Mouse (Mus musculus) lung, embryonic 16.5 days (tissue): ENCODE results near the gene Vrtn. TPM values are rescaled to one million over a fixed set of nuclear protein-coding genes. Genes with fewer than 3 reads are reported as not detected.
A peak's percentile ranks its signal among the peaks of the same experiment; 100 is the strongest.

Experiments
- ATAC-seq: fragments of 200-750 bp; cut with Nextera tagmentation; 2 replicates; pipeline ENCODE4 v1.8.0; 2017; ENCODE audit warnings: low read depth, mild to moderate bottlenecking, moderate library complexity
- H3K27ac ChIP-seq: fragments of 300-500 bp; sonication (generic); 2 replicates; pipeline ENCODE4 v1.5.1; 2014; ENCODE audit warnings: mild to moderate bottlenecking, control low read depth, low read length
- H3K27me3 ChIP-seq: fragments of 300-500 bp; sonication (generic); 2 replicates; pipeline ENCODE4 v1.6.1; 2014; ENCODE audit warnings: low read depth, low read length, mixed read lengths; ENCODE audit not compliant: control insufficient read depth, insufficient read depth
- H3K36me3 ChIP-seq: fragments of 300-500 bp; sonication (generic); 2 replicates; pipeline ENCODE4 v1.6.1; 2014; ENCODE audit warnings: low read length; ENCODE audit not compliant: control insufficient read depth, insufficient read depth
- H3K4me1 ChIP-seq: fragments of 300-500 bp; sonication (generic); replicated peaks from 2 replicates; pipeline ENCODE4 v1.6.1; 2014; ENCODE audit warnings: low read length, mixed read lengths; ENCODE audit not compliant: control insufficient read depth, insufficient read depth
- H3K4me2 ChIP-seq: fragments of 300-500 bp; sonication (generic); 2 replicates; pipeline ENCODE4 v1.6.1; 2014; ENCODE audit warnings: low read depth, low read length, control low read depth
- H3K4me3 ChIP-seq: fragments of 300-500 bp; sonication (generic); 2 replicates; pipeline ENCODE4 v1.5.1; 2014; ENCODE audit warnings: mild to moderate bottlenecking, low read length, control low read depth
- H3K9ac ChIP-seq: fragments of 300-500 bp; sonication (generic); 2 replicates; pipeline ENCODE4 v1.6.1; 2014; ENCODE audit warnings: low read length, control low read depth
- H3K9me3 ChIP-seq: fragments of 300-500 bp; sonication (generic); 2 replicates; pipeline ENCODE4 v1.6.1; 2016; ENCODE audit warnings: low read length; ENCODE audit not compliant: control insufficient read depth
- WGBS: fragments of 180-500 bp; shearing (Covaris S2); extraction: QIAGEN DNeasy Blood & Tissue Kit; methylation state at CpG from one replicate; pipeline ENCODE4 v1.1.7; 2014; 5-methylcytosine and 5-hydroxymethylcytosine counted together
- polyA plus RNA-seq: library from polyadenylated mRNA; unstranded; fragments of >200 nt; fragmentation: Nextera tagmentation; extraction: Ambion mirVana; gene quantifications from 2 replicates; pipeline ENCODE4 v1.2.1, GENCODE M21; 2015

Vrtn gene
- polyA plus RNA-seq, 1 experiment from 2014 or later = not detected

GRCm38 (mm10) chr12:84617663-84618062, 23.2 kb upstream of the Vrtn start:
- H3K4me1 ChIP-seq = peaks cover 3% of the 10 kb centered on the region; the same call in 1 of the 2 replicates
- H3K9me3 ChIP-seq = no peaks in the 10 kb centered on the region
- peak; percentile 71 for ATAC-seq
- H3K4me2 ChIP-seq = peak overlapping the region; percentile 83
- H3K27me3 ChIP-seq = no peaks in the 10 kb centered on the region; the same call in 1 of the 2 replicates
- H3K36me3 ChIP-seq = no peaks in the 10 kb centered on the region
- no peak overlapping the region for H3K27ac ChIP-seq
- H3K9ac ChIP-seq = peak overlapping the region; percentile 68
- peak overlapping the region; percentile 93 for H3K4me3 ChIP-seq
- WGBS = 5% methylated on average over 10 of the region's 10 CpGs

- ATAC-seq = no peak
- Histone ChIP-seq H3K4me3 (no peak overlapping the region), H3K36me3 (no peaks in the 10 kb centered on the region), H3K27ac (no peak overlapping the region), H3K9me3 (no peaks in the 10 kb centered on the region), H3K4me2 (no peak overlapping the region), H3K4me1 (peaks cover 3% of the 10 kb centered on the region; the same call in 1 of the 2 replicates), H3K9ac (no peak overlapping the region), H3K27me3 (peaks cover 9% of the 10 kb centered on the region; the same call in 1 of the 2 replicates)
These were observed 19.8 kb upstream of the Vrtn start for GRCm38 (mm10) chr12:84620975-84621374.

- 26% methylated on average over 8 of the region's 8 CpGs for WGBS
- Histone ChIP-seq H3K9me3 (no peaks in the 10 kb centered on the region), H3K36me3 (no peaks in the 10 kb centered on the region)
These were observed 16.2 kb upstream of the Vrtn start for GRCm38 (mm10) chr12:84624601-84625000.

GRCm38 (mm10) chr12:84625116-84625515, 15.7 kb upstream of the Vrtn start:
- no peaks in the 10 kb centered on the region for H3K4me1 ChIP-seq
- no peak overlapping the region for H3K9ac ChIP-seq
- H3K36me3 ChIP-seq = no peaks in the 10 kb centered on the region
- H3K4me2 ChIP-seq = no peak overlapping the region
- no peak for ATAC-seq
- 8% methylated on average over 9 of the region's 9 CpGs for WGBS
- no peak overlapping the region for H3K27ac ChIP-seq
- no peak overlapping the region for H3K4me3 ChIP-seq
- no peaks in the 10 kb centered on the region for H3K9me3 ChIP-seq
- peaks cover 10% of the 10 kb centered on the region; the same call in 1 of the 2 replicates for H3K27me3 ChIP-seq

More at GRCm38 (mm10) chr12:84624601-84625000, 16.2 kb upstream of the Vrtn start:
- no peak overlapping the region for H3K27ac ChIP-seq
- H3K27me3 ChIP-seq = peaks cover 10% of the 10 kb centered on the region; the same call in 1 of the 2 replicates
- H3K9ac ChIP-seq = no peak overlapping the region
- no peak overlapping the region for H3K4me2 ChIP-seq
- ATAC-seq = no peak
- H3K4me1 ChIP-seq = no peaks in the 10 kb centered on the region
- no peak overlapping the region for H3K4me3 ChIP-seq

- Histone ChIP-seq H3K9ac (no peak overlapping the region), H3K4me1 (no peaks in the 10 kb centered on the region), H3K27me3 (no peaks in the 10 kb centered on the region), H3K9me3 (no peaks in the 10 kb centered on the region), H3K27ac (no peak overlapping the region), H3K4me3 (no peak overlapping the region), H3K4me2 (no peak overlapping the region), H3K36me3 (no peaks in the 10 kb centered on the region)
- ATAC-seq = no peak
- 52% methylated on average over 3 of the region's 3 CpGs for WGBS
These were observed 9.0 kb upstream of the Vrtn start for GRCm38 (mm10) chr12:84631867-84632266.

GRCm38 (mm10) chr12:84640253-84640652, 566 bp upstream of the Vrtn start:
- no peaks in the 10 kb centered on the region; the same call in 1 of the 2 replicates for H3K4me1 ChIP-seq
- WGBS = 19% methylated on average over 6 of the region's 6 CpGs
- H3K4me2 ChIP-seq = no peak overlapping the region
- H3K9me3 ChIP-seq = no peaks in the 10 kb centered on the region
- H3K4me3 ChIP-seq = no peak overlapping the region
- no peak overlapping the region for H3K9ac ChIP-seq
- no peaks in the 10 kb centered on the region for H3K36me3 ChIP-seq
- H3K27ac ChIP-seq = no peak overlapping the region
- ATAC-seq = no peak
- peaks cover 42% of the 10 kb centered on the region for H3K27me3 ChIP-seq

- no peak overlapping the region for H3K27ac ChIP-seq
- H3K9ac ChIP-seq = no peak overlapping the region
- ATAC-seq = no peak
- no peaks in the 10 kb centered on the region for H3K4me1 ChIP-seq
- H3K4me2 ChIP-seq = no peak overlapping the region
- H3K36me3 ChIP-seq = no peaks in the 10 kb centered on the region
- H3K27me3 ChIP-seq = no peaks in the 10 kb centered on the region; the same call in 1 of the 2 replicates
- 71% methylated on average over 13 of the region's 13 CpGs for WGBS
- no peaks in the 10 kb centered on the region for H3K9me3 ChIP-seq
- no peak overlapping the region for H3K4me3 ChIP-seq
These were observed 9.4 kb downstream of the Vrtn start for GRCm38 (mm10) chr12:84650234-84650633.

- no peaks in the 10 kb centered on the region for H3K9me3 ChIP-seq
- no peaks in the 10 kb centered on the region; the same call in 1 of the 2 replicates for H3K27me3 ChIP-seq
- ATAC-seq = no peak; the same call in 1 of the 2 replicates
- WGBS = 13% methylated on average over 3 of the region's 3 CpGs
- no peaks in the 10 kb centered on the region for H3K36me3 ChIP-seq
- H3K9ac ChIP-seq = no peak overlapping the region
- H3K27ac ChIP-seq = no peak overlapping the region
- H3K4me1 ChIP-seq = no peaks in the 10 kb centered on the region
- H3K4me3 ChIP-seq = no peak overlapping the region
- no peak overlapping the region for H3K4me2 ChIP-seq
These were observed 13.1 kb downstream of the Vrtn start for GRCm38 (mm10) chr12:84653912-84654311.

- no peaks in the 10 kb centered on the region for H3K27me3 ChIP-seq
- H3K4me3 ChIP-seq = no peak overlapping the region
- ATAC-seq = no peak
- 78% methylated on average over 3 of the region's 3 CpGs for WGBS
- no peak overlapping the region for H3K4me2 ChIP-seq
- H3K36me3 ChIP-seq = no peaks in the 10 kb centered on the region
- no peak overlapping the region for H3K27ac ChIP-seq
- no peaks in the 10 kb centered on the region for H3K4me1 ChIP-seq
- no peaks in the 10 kb centered on the region for H3K9me3 ChIP-seq
- H3K9ac ChIP-seq = no peak overlapping the region
These were observed 29.7 kb downstream of the Vrtn start for GRCm38 (mm10) chr12:84670555-84670954.

- WGBS = 23% methylated on average over 10 of the region's 10 CpGs
- ATAC-seq = no peak
- Histone ChIP-seq H3K36me3 (no peaks in the 10 kb centered on the region), H3K4me3 (no peak overlapping the region), H3K4me1 (no peaks in the 10 kb centered on the region), H3K27me3 (no peaks in the 10 kb centered on the region), H3K9ac (no peak overlapping the region), H3K9me3 (no peaks in the 10 kb centered on the region), H3K27ac (no peak overlapping the region), H3K4me2 (no peak overlapping the region)
These were observed 30.8 kb downstream of the Vrtn start for GRCm38 (mm10) chr12:84671646-84672045.
